ENCODE assay signal across 16 mouse cellular contexts in genomic region chr3:125932594-125933237, GRCm38 (mm10).
"Had no signal": no experiment of that assay in that cellular context is flagged by ENCODE, and none has a peak within 500 bp of the region (broad histone marks: within the 10 kb centered on the region; RNA-seq: fewer than 3 reads in every experiment).

No protein-coding gene starts in this region.

- H3K9ac ChIP-seq: intestine, embryonic 15.5 days; limb, embryonic 15.5 days; lung, embryonic 14.5 days; midbrain, embryonic 12.5 days had no signal

- H3K27ac ChIP-seq: intestine, embryonic 15.5 days; layer of hippocampus, adult 2 months; left cerebral cortex, adult 2 months; limb, embryonic 15.5 days; midbrain, embryonic 12.5 days had no signal

- H3K36me3 ChIP-seq: intestine, embryonic 15.5 days; limb, embryonic 15.5 days; midbrain, embryonic 12.5 days had no signal

- ATAC-seq: intestine, embryonic 15.5 days; midbrain, embryonic 16.5 days had no signal

- H3K4me3 ChIP-seq: intestine, embryonic 15.5 days; layer of hippocampus, adult 2 months; left cerebral cortex, adult 2 months; limb, embryonic 15.5 days; megakaryocyte, embryonic 14.5 days; midbrain, embryonic 12.5 days had no signal

- H3K4me1 ChIP-seq: intestine, embryonic 15.5 days had no signal

- DNase-seq: kidney, adult 18-20 months; kidney, postnatal 10 days; kidney, postnatal 4 days; lung, postnatal 10 days; lung, postnatal 4 days; right cerebral cortex, postnatal 14 days; thymus, adult 2 months; thymus, postnatal 25 days had no signal

- H3K4me2 ChIP-seq: intestine, embryonic 15.5 days; limb, embryonic 15.5 days; lung, embryonic 14.5 days; midbrain, embryonic 12.5 days had no signal

- H3K9me3 ChIP-seq: intestine, embryonic 15.5 days; limb, embryonic 15.5 days; midbrain, embryonic 12.5 days had no signal
